Mouse (Mus musculus): Measurements from ENCODE around the gene Megf9.

DNA sequence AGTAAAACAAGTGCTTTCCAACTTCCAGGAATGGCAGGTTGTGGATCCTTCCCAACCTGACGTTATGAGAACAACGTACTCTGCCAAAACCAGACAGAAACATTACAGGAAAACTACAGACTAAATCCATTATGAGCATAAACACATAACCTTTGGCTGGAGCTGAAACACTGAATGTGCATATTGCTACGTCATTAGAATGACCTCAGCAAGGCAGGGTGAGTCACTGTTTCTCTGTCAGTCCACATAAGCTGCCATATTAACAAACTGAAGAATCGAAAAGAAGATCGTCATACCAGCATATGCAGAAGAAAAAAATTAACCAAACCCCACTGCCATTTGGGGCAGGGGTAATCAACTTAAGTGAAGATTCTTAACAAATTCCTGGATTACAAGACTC, 148.6 kb downstream of the Megf9 start:
- TF ChIP-seq CTCF (IDR thresholded peaks at IDR 0.05; ENCODE audit: borderline replicate concordance, insufficient read depth, low read depth, low read length) (no peak), POLR2A (IDR thresholded peaks at IDR 0.05; ENCODE audit: borderline replicate concordance, insufficient read depth, low read length) (no peak)
